ENCODE assay signal across 8 mouse cellular contexts in the genomic region with DNA sequence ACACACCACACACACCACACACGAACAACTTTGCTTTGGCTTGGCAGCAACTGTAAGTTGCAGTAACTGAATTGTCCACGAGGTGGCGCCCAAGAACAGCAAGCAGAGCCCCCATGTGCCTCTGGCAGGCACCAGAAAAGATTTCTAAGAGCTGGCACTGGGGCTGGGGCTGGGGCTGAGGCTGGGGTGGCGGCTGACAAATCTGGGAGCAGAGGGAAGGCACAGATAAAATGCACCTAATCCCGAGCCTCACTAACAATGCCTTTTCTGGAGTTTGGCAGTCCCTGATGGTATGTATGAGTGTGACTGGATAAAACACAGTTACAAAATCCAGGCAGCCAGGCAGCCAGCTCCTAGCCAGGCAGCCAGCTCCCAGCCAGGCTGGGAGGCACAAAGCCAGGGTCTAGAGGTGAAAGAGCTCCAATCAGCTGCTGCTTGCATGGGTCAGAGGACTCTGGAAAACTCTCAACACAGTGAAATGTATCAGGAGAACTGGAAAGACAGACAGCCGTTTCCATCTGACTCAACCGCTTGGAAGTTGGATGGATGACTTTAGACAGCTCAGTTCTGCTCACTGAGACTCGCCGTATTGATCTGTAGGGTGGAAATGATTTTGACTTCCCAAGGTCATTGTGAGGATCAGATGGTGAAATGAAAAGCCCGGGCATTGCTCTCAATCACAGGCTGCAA. TPM values are rescaled to one million over a fixed set of nuclear protein-coding genes. Genes with fewer than 3 reads are reported as not detected.
DNase-seq lines count a peak whose midpoint lies in the region; ATAC-seq and TF ChIP-seq lines count a peak whose summit lies in the region.

No protein-coding gene starts in this region.

- peak; percentile 84 to 85 for DNase-seq in adrenal gland, postnatal 36 days
- peak; percentile 92 to 93 for DNase-seq in kidney, postnatal 4 days
- DNase-seq in lung, postnatal 0 days (ENCODE audit: low spot score) = peak; percentile 90
- DNase-seq in retina, adult 2 months (ENCODE audit: low read depth, low spot score) = peak; percentile 64
- peak; percentile 79 for DNase-seq in thymus, postnatal 25 days

- H3K4me3 ChIP-seq in embryonic facial prominence, embryonic 13.5 days = no peak overlapping the region
- no peak overlapping the region for H3K4me3 ChIP-seq in heart, embryonic 12.5 days
- no peak overlapping the region for H3K4me3 ChIP-seq in lung, postnatal 0 days (ENCODE audit: low read depth, low read length)

- TF ChIP-seq CTCF in lung, postnatal 0 days (IDR thresholded peaks at IDR 0.05) = peak; percentile 97

- no peak overlapping the region for H3K27ac ChIP-seq in embryonic facial prominence, embryonic 13.5 days
- H3K27ac ChIP-seq in heart, embryonic 12.5 days (ENCODE audit: poor library complexity, severe bottlenecking) = peak overlapping the region; percentile 73
- H3K27ac ChIP-seq in lung, postnatal 0 days (ENCODE audit: low read length) = no peak overlapping the region

- peaks cover 5% of the 10 kb centered on the region; the same call in 1 of the 2 replicates for H3K4me1 ChIP-seq in embryonic facial prominence, embryonic 13.5 days
- H3K4me1 ChIP-seq in heart, embryonic 12.5 days (replicated peaks) = peaks cover 18% of the 10 kb centered on the region
- H3K4me1 ChIP-seq in lung, postnatal 0 days (ENCODE audit: insufficient read depth, low read depth, low read length) = no peaks in the 10 kb centered on the region

- H3K27me3 ChIP-seq in embryonic facial prominence, embryonic 13.5 days = 0 out of 2 replicates have a peak, but pooled peaks cover 6% of the 10 kb centered on the region
- no peaks in the 10 kb centered on the region for H3K27me3 ChIP-seq in heart, embryonic 12.5 days (replicated peaks)
- no peaks in the 10 kb centered on the region for H3K27me3 ChIP-seq in lung, postnatal 0 days (replicated peaks; ENCODE audit: insufficient read depth, low read length)

- no peaks in the 10 kb centered on the region for H3K9me3 ChIP-seq in embryonic facial prominence, embryonic 13.5 days
- no peaks in the 10 kb centered on the region for H3K9me3 ChIP-seq in heart, embryonic 12.5 days (replicated peaks)
- no peaks in the 10 kb centered on the region for H3K9me3 ChIP-seq in lung, postnatal 0 days (ENCODE audit: low read length)

- H3K9ac ChIP-seq in embryonic facial prominence, embryonic 13.5 days = 0 out of 2 replicates have a peak overlapping the region, but pooled peaks have one; percentile 32
- H3K9ac ChIP-seq in heart, embryonic 12.5 days = 0 out of 2 replicates have a peak overlapping the region, but pooled peaks have one; percentile 18
- H3K9ac ChIP-seq in lung, postnatal 0 days (replicated peaks; ENCODE audit: low read depth) = no peak overlapping the region

- H3K36me3 ChIP-seq in embryonic facial prominence, embryonic 13.5 days = no peaks in the 10 kb centered on the region
- 0 out of 2 replicates have a peak, but pooled peaks cover 4% of the 10 kb centered on the region for H3K36me3 ChIP-seq in heart, embryonic 12.5 days
- H3K36me3 ChIP-seq in lung, postnatal 0 days (ENCODE audit: insufficient read depth, low read length) = no peaks in the 10 kb centered on the region

- no peak overlapping the region for H3K4me2 ChIP-seq in embryonic facial prominence, embryonic 13.5 days
- H3K4me2 ChIP-seq in heart, embryonic 12.5 days = no peak overlapping the region
- H3K4me2 ChIP-seq in lung, postnatal 0 days (replicated peaks; ENCODE audit: low read depth, low read length) = no peak overlapping the region

- no peak for TF ChIP-seq EP300 in lung, postnatal 0 days (IDR thresholded peaks at IDR 0.05)

- peak; percentile 54 for ATAC-seq in CD4-positive, CD25-positive, alpha-beta regulatory T cell, adult 4 months
- no peak for ATAC-seq in embryonic facial prominence, embryonic 13.5 days (ENCODE audit: insufficient number of reproducible peaks, insufficient read depth, low FRiP score, low TSS enrichment, low read depth)
- ATAC-seq in heart, embryonic 12.5 days (ENCODE audit: insufficient number of reproducible peaks, low FRiP score) = peak; percentile 67
- ATAC-seq in lung, postnatal 0 days = peak; percentile 90

- WGBS in embryonic facial prominence, embryonic 13.5 days = 37% methylated on average over 10 of the region's 10 CpGs
- WGBS in heart, embryonic 12.5 days = 36% methylated on average over 10 of the region's 10 CpGs
- 36% methylated on average over 10 of the region's 10 CpGs for WGBS in lung, postnatal 0 days

RNA-seq across cellular contexts. Expression of a gene that starts 13.1 kb away (rescaled TPM):
- polyA plus RNA-seq in CD4-positive, CD25-positive, alpha-beta regulatory T cell, adult 4 months (2017; shearing (Covaris generic)) = 1 to 10 TPM in 1 of 2 experiments, not detected in 1; 1.2 TPM
- total RNA-seq in adrenal gland, postnatal 36 days (2021) = 1 to 10 TPM; 2.7 to 2.8 TPM
- 3.6 and 7.3 TPM in 2 replicates for polyA plus RNA-seq in embryonic facial prominence, embryonic 13.5 days (2015; fragmentation: Nextera tagmentation; extraction: Ambion mirVana)
- polyA plus RNA-seq in heart, embryonic 12.5 days (2016; fragmentation: Nextera tagmentation; extraction: Ambion mirVana) = 56.9 and 57.6 TPM in 2 replicates
- polyA plus RNA-seq in lung, postnatal 0 days (2015; fragmentation: Nextera tagmentation; extraction: Ambion mirVana) = 26.8 and 29.1 TPM in 2 replicates

RNA-seq across cellular contexts. Expression of a gene that starts 23.8 kb away (rescaled TPM):
- 10 to 100 TPM in 1 of 2 experiments, 1 to 10 TPM in 1; 9.7 to 12.3 TPM for polyA plus RNA-seq in CD4-positive, CD25-positive, alpha-beta regulatory T cell, adult 4 months (2017; shearing (Covaris generic))
- total RNA-seq in adrenal gland, postnatal 36 days (2021) = 10 to 100 TPM; 17.0 to 21.4 TPM
- polyA plus RNA-seq in embryonic facial prominence, embryonic 13.5 days (2015; fragmentation: Nextera tagmentation; extraction: Ambion mirVana) = 25.2 and 30.5 TPM in 2 replicates
- polyA plus RNA-seq in heart, embryonic 12.5 days (2016; fragmentation: Nextera tagmentation; extraction: Ambion mirVana) = 24.7 and 24.9 TPM in 2 replicates
- polyA plus RNA-seq in lung, postnatal 0 days (2015; fragmentation: Nextera tagmentation; extraction: Ambion mirVana) = 18.4 and 21.0 TPM in 2 replicates

RNA-seq across cellular contexts. Expression of a gene that starts 50.1 kb away (rescaled TPM):
- polyA plus RNA-seq in CD4-positive, CD25-positive, alpha-beta regulatory T cell, adult 4 months (2017; shearing (Covaris generic)) = 100 to 1,000 TPM in 1 of 2 experiments, 10 to 100 TPM in 1; 78.7 to 103 TPM
- 10 to 100 TPM; 73.9 to 81.7 TPM for total RNA-seq in adrenal gland, postnatal 36 days (2021)
- 256 and 263 TPM in 2 replicates for polyA plus RNA-seq in embryonic facial prominence, embryonic 13.5 days (2015; fragmentation: Nextera tagmentation; extraction: Ambion mirVana)
- polyA plus RNA-seq in heart, embryonic 12.5 days (2016; fragmentation: Nextera tagmentation; extraction: Ambion mirVana) = 112 and 115 TPM in 2 replicates
- polyA plus RNA-seq in lung, postnatal 0 days (2015; fragmentation: Nextera tagmentation; extraction: Ambion mirVana) = 82.2 and 82.9 TPM in 2 replicates

RNA-seq across cellular contexts. Expression of a gene that starts 54.5 kb away (rescaled TPM):
- polyA plus RNA-seq in CD4-positive, CD25-positive, alpha-beta regulatory T cell, adult 4 months (2017; shearing (Covaris generic)) = not detected
- total RNA-seq in adrenal gland, postnatal 36 days (2021) = 1 to 10 TPM; 1.7 to 2.1 TPM
- 10.9 and 11.6 TPM in 2 replicates for polyA plus RNA-seq in embryonic facial prominence, embryonic 13.5 days (2015; fragmentation: Nextera tagmentation; extraction: Ambion mirVana)
- polyA plus RNA-seq in heart, embryonic 12.5 days (2016; fragmentation: Nextera tagmentation; extraction: Ambion mirVana) = 2.9 and 3.4 TPM in 2 replicates
- 5.4 and 5.5 TPM in 2 replicates for polyA plus RNA-seq in lung, postnatal 0 days (2015; fragmentation: Nextera tagmentation; extraction: Ambion mirVana)
